Mouse (Mus musculus) G1E-ER4 (cell line): ENCODE data around the gene Hipk4. TPM values are rescaled to one million over a fixed set of nuclear protein-coding genes. Genes with fewer than 3 reads are reported as not detected.

Experiments
- GATA1 ChIP-seq: IDR thresholded peaks from one replicate; pipeline ENCODE4 v1.8.0; 2012; ENCODE audit warnings: low read length, inconsistent platforms
- polyA plus RNA-seq: library from polyadenylated mRNA; stranded (reverse); fragments of >175 nt; gene quantifications from 2 replicates; pipeline ENCODE4 v1.2.3, GENCODE M21; 2012

The Hipk4 gene
- polyA plus RNA-seq, 1 experiment, result 0.57 TPM

DNA sequence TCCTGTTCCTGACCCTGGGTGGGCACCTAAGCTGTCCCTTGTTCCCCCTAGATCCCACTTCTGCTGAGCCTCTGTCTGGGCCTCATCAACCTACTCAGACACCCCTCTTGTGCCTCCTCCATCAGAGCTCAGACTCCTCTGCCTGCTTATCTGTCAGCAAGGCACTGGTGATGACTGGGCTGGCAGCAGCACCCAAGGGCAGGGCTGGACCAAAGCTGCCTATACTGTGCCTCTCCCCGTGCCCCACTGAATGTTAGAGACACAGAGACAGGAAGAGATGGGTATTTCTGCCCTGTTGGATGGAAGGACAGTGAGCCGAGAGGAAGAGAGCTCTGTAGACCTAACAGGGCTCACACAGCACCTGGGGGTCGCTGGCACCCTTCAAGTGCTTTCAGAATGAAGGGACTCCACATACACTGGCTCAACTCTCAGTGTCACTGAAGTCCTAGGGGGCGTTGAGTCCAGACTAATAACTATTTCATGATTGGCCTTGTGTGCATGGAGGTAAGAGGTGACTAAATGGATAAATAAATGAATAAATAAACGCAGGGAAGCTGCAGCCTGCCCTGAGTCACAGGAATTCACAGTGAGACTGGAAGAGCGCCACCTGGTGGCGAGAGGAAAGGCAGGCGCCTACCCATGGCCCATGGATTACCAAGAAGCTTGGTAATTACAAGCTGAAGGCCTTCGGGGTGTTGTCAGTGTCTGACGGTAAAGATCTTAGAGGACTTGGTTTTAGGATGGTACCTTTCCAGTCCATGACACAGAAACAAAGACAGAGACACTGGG lies 3.2 kb downstream of the Hipk4 start:
- no peak for TF ChIP-seq GATA1

DNA sequence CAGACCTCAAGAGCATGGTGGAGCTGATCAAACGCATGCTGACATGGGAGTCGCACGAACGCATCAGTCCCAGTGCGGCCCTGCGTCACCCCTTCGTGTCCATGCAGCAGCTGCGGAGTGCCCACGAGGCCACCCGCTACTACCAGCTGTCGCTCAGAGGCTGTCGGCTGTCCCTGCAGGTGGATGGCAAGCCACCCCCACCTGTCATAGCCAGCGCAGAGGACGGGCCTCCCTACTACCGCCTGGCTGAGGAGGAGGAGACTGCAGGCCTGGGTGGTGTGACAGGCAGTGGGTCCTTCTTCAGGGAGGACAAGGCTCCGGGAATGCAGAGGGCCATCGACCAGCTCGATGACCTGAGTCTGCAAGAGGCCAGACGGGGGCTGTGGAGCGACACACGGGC lies 6.0 kb downstream of the Hipk4 start:
- no peak for TF ChIP-seq GATA1

DNA sequence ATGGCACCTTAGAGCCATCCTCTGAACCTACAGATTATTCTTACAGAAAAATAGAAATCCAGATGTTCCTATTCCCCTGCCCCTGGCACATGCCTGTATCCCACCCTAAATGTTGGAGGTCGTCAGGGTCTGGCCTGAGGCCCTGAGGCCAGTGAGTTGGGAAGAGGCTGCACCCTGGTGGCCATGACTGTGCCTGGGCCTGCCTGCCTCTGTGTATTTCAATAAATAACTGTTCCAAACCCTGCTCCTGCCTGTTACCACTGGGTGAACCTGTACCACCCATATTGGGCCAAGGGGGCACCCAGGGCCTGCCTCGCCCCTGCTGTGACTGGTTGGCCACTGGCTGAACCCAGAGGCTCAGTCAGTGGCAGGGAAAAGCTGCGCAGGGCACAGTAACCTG lies 7.9 kb downstream of the Hipk4 start:
- TF ChIP-seq GATA1, result no peak

DNA sequence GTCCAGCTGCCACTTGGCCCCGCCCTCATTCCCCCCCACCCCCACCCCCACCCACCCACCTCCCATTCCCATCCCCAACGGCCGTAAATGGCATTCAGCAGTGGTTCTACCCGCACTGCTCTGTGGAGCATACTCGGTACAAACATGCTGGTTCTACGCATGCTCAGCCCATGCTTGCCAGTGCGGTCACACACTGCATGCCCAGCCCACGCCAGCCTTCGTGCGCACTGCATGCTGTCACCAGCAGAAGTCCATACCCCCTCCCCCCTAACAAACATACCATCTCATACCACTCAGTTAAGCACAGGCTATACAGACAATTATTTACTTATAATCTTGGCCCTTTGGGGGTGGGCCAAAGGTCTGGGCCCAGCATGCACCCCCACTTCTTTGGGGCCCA lies 8.6 kb downstream of the Hipk4 start:
- TF ChIP-seq GATA1, result no peak

DNA sequence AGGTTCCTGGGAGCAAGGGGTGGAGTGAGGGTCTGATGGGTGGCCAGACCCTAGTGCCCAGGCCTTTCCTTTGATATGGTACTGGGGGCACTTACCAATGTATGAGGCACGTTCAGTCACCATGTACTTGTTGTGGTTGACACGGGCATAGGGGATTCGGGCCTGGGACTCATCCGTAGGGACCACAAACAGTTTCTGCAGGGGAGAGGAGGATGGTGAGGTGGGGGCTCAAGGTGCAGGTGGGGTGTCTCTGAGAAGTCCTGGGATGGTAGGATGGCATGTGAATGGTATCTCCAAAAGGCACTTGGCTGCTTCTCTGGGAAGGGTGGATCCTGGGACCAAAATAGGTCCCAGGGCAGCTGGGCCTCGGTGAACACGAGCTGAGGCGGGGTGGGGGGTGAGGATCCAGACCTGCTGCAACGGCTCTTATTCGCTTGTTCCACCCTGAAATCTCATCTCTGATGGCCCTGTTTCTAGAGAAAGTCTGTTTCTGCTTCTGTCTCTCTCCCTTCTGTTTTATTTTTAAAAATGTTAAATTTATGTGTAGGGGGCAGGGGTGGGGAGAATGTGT lies 9.5 kb downstream of the Hipk4 start:
- no peak for TF ChIP-seq GATA1

DNA sequence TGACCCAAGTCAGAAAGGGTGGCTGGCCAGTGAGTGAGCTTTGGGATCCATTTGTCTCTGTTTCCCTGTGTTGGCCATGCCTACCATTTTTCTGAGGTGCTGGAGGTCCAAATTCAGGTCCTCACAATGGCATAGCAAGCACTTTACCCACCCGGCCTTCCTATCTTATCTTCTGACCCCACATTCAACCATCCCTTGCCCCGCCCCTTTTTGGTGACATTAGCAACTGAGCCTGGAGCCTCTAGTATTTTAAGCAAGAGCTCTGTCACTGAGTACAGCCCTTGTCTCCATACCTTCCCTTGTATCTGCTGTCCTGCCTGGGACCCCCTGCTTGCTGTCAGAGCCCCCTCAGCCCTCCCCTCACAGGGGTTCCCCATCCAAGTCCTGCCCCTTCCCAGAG lies 12.3 kb downstream of the Hipk4 start:
- TF ChIP-seq GATA1, result no peak

DNA sequence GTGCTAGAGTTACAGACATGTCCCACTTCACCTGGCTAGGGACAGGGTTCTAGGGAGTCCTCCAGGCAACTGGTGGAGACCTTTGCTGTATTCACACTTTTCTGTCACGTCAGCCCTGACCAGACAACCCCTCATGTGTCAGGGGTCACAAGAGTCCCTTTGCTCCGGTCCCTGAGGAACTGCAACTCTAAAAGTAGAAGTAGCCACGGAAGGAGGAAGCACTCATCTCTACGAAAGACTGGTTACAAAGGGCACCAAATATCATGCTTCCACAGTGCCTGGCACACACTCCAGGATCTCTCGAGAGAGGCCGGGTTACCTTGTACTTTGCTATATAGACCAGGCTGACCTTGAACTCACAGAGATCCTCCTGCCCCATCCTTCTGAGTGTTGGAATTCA lies 13.6 kb downstream of the Hipk4 start:
- TF ChIP-seq GATA1, result no peak

DNA sequence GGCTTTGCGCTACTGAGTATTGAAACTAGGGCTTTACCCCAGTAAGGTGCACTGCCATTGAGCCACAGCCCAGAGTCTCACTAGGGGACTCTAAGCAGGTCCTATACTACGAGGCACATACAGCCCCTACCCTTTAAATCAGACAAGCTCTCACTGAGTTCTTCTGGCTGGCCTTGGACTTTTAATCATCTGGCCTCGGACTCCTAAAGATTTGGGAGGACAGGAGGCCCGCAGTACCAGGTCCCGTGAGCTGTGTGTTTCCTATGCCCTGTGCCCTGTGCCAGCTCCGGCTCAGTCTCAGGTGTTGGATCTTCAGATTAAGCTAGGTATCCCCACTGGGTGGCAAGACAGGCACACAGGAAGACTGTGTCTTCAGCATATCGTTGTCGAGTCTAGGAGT lies 14.9 kb downstream of the Hipk4 start:
- TF ChIP-seq GATA1, result no peak

DNA sequence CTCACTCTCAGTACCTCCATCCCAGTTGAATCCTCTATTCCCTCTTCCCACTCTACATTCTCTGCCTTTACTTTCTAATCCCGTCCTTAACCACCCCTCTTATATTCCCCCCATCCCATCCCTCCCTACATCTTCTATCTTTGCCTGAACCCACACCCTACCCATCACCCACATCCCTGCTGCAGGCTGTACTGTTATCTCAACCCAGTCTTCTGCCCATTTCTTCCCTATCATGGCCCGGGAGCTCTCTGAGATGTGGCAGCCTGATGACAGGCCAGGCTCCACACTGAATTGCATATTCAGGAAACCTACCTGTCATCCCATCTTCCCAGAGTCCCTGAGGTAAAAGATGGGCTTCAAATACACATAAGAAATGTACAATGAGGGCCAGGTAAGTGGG lies 15.7 kb downstream of the Hipk4 start:
- no peak for TF ChIP-seq GATA1

DNA sequence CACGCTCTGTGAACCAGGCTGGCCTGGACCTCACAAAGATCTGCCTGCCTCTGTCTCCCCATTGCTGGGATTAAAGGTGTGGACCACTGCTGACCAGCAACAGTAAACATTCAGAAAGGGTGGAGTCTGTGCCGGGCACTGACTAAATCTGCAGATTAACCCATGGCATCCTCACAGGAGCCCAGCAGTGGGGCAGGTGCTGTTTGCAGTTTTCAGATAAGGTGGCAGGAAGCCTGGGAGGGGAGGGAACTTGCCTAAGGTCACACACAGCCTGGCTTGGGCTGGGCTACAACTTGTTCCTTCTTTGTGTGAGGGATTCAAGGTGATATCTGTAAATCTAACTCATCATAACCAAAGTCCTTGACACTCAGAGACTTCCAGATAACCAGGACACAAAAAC lies 17.5 kb downstream of the Hipk4 start:
- no peak for TF ChIP-seq GATA1

DNA sequence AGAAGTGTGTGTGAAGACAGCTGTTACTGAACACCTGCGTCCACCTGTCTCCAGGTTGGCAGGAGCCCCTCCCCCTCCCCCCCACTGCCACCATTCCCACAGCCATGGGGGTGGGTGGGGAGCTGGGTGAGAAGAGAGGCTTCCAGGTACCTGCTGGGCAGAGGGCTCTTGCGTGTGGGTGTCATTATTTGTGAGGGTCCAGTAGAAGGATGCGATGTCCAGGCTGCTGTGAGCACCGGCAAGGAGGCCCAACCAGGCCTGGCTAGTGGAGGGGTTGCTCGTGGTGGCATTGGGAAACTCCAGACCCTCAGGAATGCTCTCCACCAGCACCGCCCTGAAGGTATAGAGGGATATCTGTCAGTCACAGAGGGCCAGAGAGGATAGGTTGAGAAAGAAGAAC lies 17.9 kb downstream of the Hipk4 start:
- no peak for TF ChIP-seq GATA1

DNA sequence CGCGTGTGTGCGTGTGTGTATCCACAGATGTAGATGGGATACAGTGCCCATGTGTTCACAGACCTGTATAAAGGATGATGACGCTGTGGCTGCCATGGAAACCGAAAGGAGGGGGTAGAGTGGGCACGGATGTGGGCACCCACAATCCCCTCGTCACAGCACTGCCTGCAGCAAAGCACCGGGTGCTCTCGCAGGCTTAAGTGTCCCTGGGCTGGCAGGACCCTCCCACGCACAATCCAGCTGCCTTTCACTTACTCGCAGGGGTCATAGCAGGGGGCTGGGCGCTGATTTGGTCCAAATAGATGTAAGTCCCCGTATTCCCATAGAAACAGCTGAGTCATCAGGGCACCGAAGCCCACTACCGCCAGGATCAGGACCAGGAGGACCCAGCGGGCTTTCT lies 18.4 kb downstream of the Hipk4 start:
- no peak for TF ChIP-seq GATA1

DNA sequence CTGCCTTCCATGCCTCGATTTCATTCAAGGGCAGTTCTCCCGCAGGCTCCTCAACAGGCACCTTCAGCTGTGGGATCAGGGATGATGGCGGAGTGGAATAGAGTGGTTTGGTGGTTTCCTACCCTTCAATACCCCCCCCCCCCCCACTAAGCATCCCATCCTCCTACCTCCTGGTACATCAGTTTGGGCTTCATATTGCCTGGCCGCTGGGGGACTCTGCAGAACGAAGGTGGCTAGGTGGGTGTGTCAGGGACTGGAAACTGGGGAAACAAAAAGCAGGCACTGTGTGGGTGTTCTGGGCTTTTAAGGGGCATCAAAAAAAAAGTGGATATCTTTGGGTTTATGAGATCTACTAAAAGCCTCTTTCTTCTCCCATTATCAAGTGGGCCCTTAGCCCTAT lies 18.9 kb downstream of the Hipk4 start:
- no peak for TF ChIP-seq GATA1

DNA sequence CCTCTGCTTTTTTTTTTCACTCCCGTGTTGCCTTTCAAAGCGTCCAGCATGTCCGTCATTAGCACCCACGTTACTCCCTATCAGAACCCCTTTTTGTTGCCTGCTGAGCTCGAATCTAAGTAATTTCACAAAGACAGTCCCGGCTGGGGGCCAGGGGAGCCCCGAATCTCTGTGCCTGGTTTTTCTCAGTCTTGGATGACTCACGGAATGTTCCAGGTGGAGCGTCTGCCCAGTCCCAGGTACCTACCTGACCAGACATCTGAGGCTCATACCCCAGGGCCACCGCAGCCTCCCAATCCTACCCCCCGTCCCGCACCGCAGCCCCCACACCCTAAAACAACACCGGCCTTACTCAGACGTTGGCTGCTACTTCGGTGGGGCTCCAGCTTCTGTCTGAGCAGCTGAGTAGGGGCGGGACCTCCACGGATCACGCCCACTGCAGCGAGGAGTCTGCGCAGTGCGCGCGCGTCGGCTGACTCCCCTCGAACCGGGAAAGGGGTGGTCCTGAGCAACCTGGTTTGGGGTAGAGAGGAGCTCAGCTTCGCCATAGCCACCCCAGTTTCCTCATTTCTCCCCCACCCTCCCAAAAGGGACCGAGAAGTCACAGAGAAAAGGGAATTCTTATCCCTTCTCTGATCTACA lies 19.4 kb downstream of the Hipk4 start:
- no peak for TF ChIP-seq GATA1

DNA sequence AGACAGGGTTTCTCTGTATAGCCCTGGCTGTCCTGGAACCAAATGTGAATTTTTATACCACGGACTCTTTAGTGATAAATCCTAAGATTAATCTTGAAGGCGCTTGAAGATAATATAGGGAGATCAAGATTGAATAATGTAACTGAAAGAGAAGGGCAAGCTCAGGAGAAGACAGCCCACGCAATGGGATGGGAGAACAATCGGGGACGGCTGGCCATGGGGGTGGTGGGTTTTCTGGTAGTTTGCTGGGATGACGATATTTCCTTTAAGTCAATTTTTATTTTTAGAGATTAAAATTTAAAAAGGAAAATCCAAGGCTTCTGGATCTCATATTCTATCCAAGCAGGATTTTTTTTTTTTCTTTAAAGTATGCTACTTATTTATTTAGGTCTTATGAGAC lies 20.0 kb downstream of the Hipk4 start:
- no peak for TF ChIP-seq GATA1

DNA sequence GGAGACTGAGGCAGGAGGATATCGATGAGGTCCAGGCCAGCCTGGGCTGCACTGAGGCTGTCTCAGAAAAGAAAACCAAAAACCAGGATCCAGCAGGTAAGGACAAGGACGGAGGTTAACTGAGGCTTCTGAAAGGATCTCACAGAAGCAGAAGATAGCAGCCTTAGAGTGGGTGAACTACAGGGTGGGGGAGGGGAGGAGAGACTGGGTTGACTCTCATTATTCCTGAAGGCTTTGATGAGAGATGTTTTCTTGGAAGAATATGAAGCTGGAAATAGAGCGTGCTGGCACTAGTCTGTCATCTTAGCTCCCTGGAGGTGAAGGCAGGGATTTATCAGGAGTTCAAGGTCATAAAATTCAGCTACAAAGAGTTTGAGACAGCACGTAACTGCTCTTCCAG lies 20.8 kb downstream of the Hipk4 start:
- TF ChIP-seq GATA1, result no peak
